Mouse (Mus musculus) spleen, adult 2 months (tissue): ENCODE measurements around the gene Gpr158.

Experiments used
- CTCF ChIP-seq: fragments of 200-500 bp; IDR thresholded peaks from 2 replicates; pipeline ENCODE4 v1.5.1; 2011; ENCODE audit warnings: mild to moderate bottlenecking, inconsistent platforms; ENCODE audit not compliant: insufficient read depth, insufficient read length, insufficient replicate concordance; ENCODE audit errors: extremely low read depth
- POLR2A ChIP-seq: fragments of 200-500 bp; IDR thresholded peaks from 2 replicates; pipeline ENCODE4 v1.6.1; 2011; ENCODE audit warnings: low read depth, low read length, inconsistent platforms

DNA sequence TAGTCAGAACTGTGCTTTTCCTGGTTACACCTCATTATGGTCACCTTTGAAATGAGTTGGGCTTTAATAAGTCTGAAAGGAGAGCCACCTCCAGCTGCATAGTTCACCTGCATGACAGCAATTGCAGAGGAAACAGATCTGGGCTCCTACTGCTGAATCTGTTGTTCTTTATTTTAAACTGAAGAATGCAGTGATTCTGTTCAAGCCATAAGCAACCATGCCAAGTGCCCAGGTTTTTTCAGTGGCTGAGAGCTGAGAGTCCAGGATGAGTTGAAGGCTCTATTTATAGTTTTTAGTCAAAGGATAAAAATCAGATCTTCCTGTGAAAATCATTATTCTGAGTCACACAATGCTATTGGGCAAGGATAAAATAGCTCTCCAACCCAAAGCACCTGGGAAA is 496.7 kb downstream of the Gpr158 start:
- no peak for TF ChIP-seq CTCF
- no peak for TF ChIP-seq POLR2A
